ENCODE assay signal across 32 mouse cellular contexts in genomic region chr7:88974436-88974835, GRCm38 (mm10).
"Had no signal": no experiment of that assay in that cellular context is flagged by ENCODE, and none has a peak within 500 bp of the region (broad histone marks: within the 10 kb centered on the region; RNA-seq: fewer than 3 reads in every experiment).

No protein-coding gene starts in this region.

- ATAC-seq: liver, embryonic 12.5 days; liver, postnatal 0 days; lung, postnatal 0 days; midbrain, embryonic 13.5 days; midbrain, embryonic 15.5 days; midbrain, embryonic 16.5 days had no signal

- H3K9ac ChIP-seq: limb, embryonic 12.5 days; limb, embryonic 13.5 days; limb, embryonic 15.5 days; liver, embryonic 12.5 days; liver, embryonic 13.5 days; liver, embryonic 14.5 days; liver, embryonic 15.5 days; liver, postnatal 0 days; lung, embryonic 14.5 days; lung, embryonic 15.5 days; midbrain, embryonic 12.5 days; midbrain, embryonic 13.5 days; midbrain, embryonic 15.5 days had no signal

- H3K27ac ChIP-seq: left cerebral cortex, adult 2 months; limb, embryonic 10.5 days; limb, embryonic 12.5 days; limb, embryonic 13.5 days; limb, embryonic 15.5 days; liver, embryonic 12.5 days; liver, embryonic 13.5 days; liver, embryonic 14.5 days; liver, embryonic 15.5 days; lung, embryonic 15.5 days; macrophage; midbrain, embryonic 10.5 days; midbrain, embryonic 12.5 days; midbrain, embryonic 13.5 days; midbrain, embryonic 15.5 days had no signal

- H3K4me2 ChIP-seq: limb, embryonic 12.5 days; limb, embryonic 13.5 days; limb, embryonic 15.5 days; liver, embryonic 11.5 days; liver, embryonic 12.5 days; liver, embryonic 13.5 days; liver, embryonic 15.5 days; lung, embryonic 14.5 days; lung, embryonic 15.5 days; midbrain, embryonic 11.5 days; midbrain, embryonic 12.5 days; midbrain, embryonic 13.5 days; midbrain, embryonic 15.5 days had no signal

- H3K4me3 ChIP-seq: left cerebral cortex, adult 2 months; limb, embryonic 10.5 days; limb, embryonic 12.5 days; limb, embryonic 13.5 days; limb, embryonic 15.5 days; liver, embryonic 12.5 days; liver, embryonic 13.5 days; liver, embryonic 15.5 days; lung, embryonic 15.5 days; megakaryocyte, embryonic 14.5 days; midbrain, embryonic 10.5 days; midbrain, embryonic 12.5 days; midbrain, embryonic 13.5 days; midbrain, embryonic 15.5 days had no signal

- H3K4me1 ChIP-seq: limb, embryonic 10.5 days; limb, embryonic 12.5 days; limb, embryonic 13.5 days; limb, embryonic 15.5 days; liver, embryonic 12.5 days; liver, embryonic 13.5 days; liver, embryonic 15.5 days; lung, embryonic 15.5 days; megakaryocyte, embryonic 14.5 days; midbrain, embryonic 10.5 days; midbrain, embryonic 12.5 days; midbrain, embryonic 13.5 days; midbrain, embryonic 15.5 days had no signal

- DNase-seq: layer of hippocampus, postnatal 36 days; left cerebral cortex, postnatal 4 days; liver; liver, embryonic 13.5 days; liver, postnatal 0 days; lung, adult 18-20 months; lung, adult 2 months; lung, embryonic 14.5 days; lung, postnatal 10 days; lung, postnatal 14 days; lung, postnatal 36 days; lung, postnatal 4 days; midbrain, embryonic 14.5 days had no signal

- H3K9me3 ChIP-seq: limb, embryonic 10.5 days; limb, embryonic 12.5 days; limb, embryonic 13.5 days; limb, embryonic 15.5 days; liver, embryonic 12.5 days; liver, embryonic 15.5 days; lung, embryonic 15.5 days; megakaryocyte, embryonic 14.5 days; midbrain, embryonic 10.5 days; midbrain, embryonic 12.5 days; midbrain, embryonic 13.5 days; midbrain, embryonic 15.5 days had no signal

- H3K36me3 ChIP-seq: limb, embryonic 10.5 days; limb, embryonic 12.5 days; limb, embryonic 13.5 days; limb, embryonic 15.5 days; liver, embryonic 12.5 days; liver, embryonic 13.5 days; liver, embryonic 15.5 days; lung, embryonic 15.5 days; midbrain, embryonic 10.5 days; midbrain, embryonic 12.5 days; midbrain, embryonic 13.5 days; midbrain, embryonic 15.5 days had no signal

- H3K27me3 ChIP-seq: limb, embryonic 12.5 days; limb, embryonic 13.5 days; limb, embryonic 15.5 days; liver, embryonic 12.5 days; liver, embryonic 13.5 days; liver, embryonic 15.5 days; lung, embryonic 15.5 days; megakaryocyte, embryonic 14.5 days; midbrain, embryonic 12.5 days; midbrain, embryonic 13.5 days; midbrain, embryonic 15.5 days had no signal
